ENCODE assay signal across 29 mouse cellular contexts in the genomic region with DNA sequence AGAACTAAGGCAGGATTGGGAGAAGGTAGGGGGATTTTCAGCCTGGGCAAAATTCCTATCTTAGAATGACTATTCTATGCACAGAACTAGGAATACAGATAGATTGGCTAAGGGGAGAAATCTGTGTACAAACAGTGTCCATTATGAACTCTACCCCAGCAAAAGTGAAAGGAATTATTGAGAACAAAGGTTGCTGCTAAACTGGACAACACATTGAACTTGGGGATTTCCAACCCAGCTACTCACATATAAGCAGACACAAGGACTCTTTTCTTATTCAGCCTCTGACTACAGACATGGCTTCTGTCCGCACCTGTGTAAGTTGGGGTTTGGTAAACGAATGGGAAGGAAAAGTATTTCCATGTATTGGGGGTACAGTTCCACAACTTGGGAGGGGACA. TPM values are rescaled to one million over a fixed set of nuclear protein-coding genes. Genes with fewer than 3 reads are reported as not detected.
"Had no signal": no experiment of that assay in that cellular context is flagged by ENCODE, and none has a peak within 500 bp of the region (broad histone marks: within the 10 kb centered on the region; RNA-seq: fewer than 3 reads in every experiment).

Ubd (plus strand) TSS at position 237 of the 400 bp plus-strand sequence.

- H3K9me3 ChIP-seq: liver, embryonic 12.5 days; liver, embryonic 15.5 days; lung, embryonic 15.5 days had no signal

- H3K4me1 ChIP-seq: liver, embryonic 12.5 days; liver, embryonic 15.5 days had no signal

- H3K9ac ChIP-seq: liver, embryonic 12.5 days; liver, embryonic 15.5 days; lung, embryonic 15.5 days had no signal

- H3K36me3 ChIP-seq: liver, embryonic 12.5 days; liver, embryonic 15.5 days; lung, embryonic 15.5 days had no signal

- DNase-seq: kidney, adult 2 months; kidney, postnatal 25 days; lung, adult 18-20 months; lung, postnatal 10 days; lung, postnatal 4 days; midbrain, embryonic 14.5 days; right cerebral cortex, adult 18-20 months; right cerebral cortex, postnatal 14 days; right cerebral cortex, postnatal 4 days had no signal

- H3K27ac ChIP-seq: kidney, postnatal 0 days; liver, embryonic 12.5 days; liver, embryonic 15.5 days; lung, embryonic 15.5 days; stomach, postnatal 0 days had no signal

- H3K4me2 ChIP-seq: liver, embryonic 12.5 days; liver, embryonic 15.5 days; lung, embryonic 15.5 days; midbrain, embryonic 11.5 days had no signal

- H3K4me3 ChIP-seq: liver, embryonic 12.5 days; liver, embryonic 15.5 days; lung, embryonic 15.5 days had no signal

- ATAC-seq: intestine, postnatal 0 days; liver, embryonic 12.5 days had no signal

RNA-seq across cellular contexts. Expression of gene Ubd, which starts in this region (rescaled TPM):
- total RNA-seq: layer of hippocampus, adult 8-10 months; layer of hippocampus, postnatal 14 days; left cerebral cortex, adult 18-20 months; left cerebral cortex, postnatal 25 days; megakaryocyte progenitor cell, adult 5-6 weeks; megakaryocyte-erythroid progenitor cell, adult 5-6 weeks; midbrain, postnatal 0 days had no signal
- polyA plus RNA-seq: kidney, embryonic 14.5 days; kidney, postnatal 0 days; limb, embryonic 11.5 days; limb, embryonic 14.5 days; liver, embryonic 12.5 days; liver, embryonic 15.5 days; midbrain, embryonic 11.5 days; midbrain, embryonic 14.5 days; midbrain, postnatal 0 days; neural tube, embryonic 11.5 days; neural tube, embryonic 14.5 days; stomach, embryonic 14.5 days had no signal
